In genomic region chr6:129238275-129239038, GRCm38 (mm10) we compare ENCODE assay signal across 9 mouse cellular contexts. TPM values are rescaled to one million over a fixed set of nuclear protein-coding genes. Genes with fewer than 3 reads are reported as not detected.
DNase-seq lines count a peak whose midpoint lies in the region; ATAC-seq and TF ChIP-seq lines count a peak whose summit lies in the region.
"Had no signal": no experiment of that assay in that cellular context is flagged by ENCODE, and none has a peak within 500 bp of the region (broad histone marks: within the 10 kb centered on the region; RNA-seq: fewer than 3 reads in every experiment).

No protein-coding gene starts in this region.

- no peaks in the 10 kb centered on the region for H3K4me1 ChIP-seq in cerebellum, adult 2 months (ENCODE audit: control insufficient read depth, insufficient read depth, low read length)
- 0 out of 2 replicates have a peak, but pooled peaks cover 3% of the 10 kb centered on the region for H3K4me1 ChIP-seq in forebrain, embryonic 13.5 days
- no peaks in the 10 kb centered on the region for H3K4me1 ChIP-seq in limb, embryonic 12.5 days (replicated peaks)
- peaks cover 6% of the 10 kb centered on the region for H3K4me1 ChIP-seq in midbrain, embryonic 10.5 days
- 0 out of 2 replicates have a peak, but pooled peaks cover 12% of the 10 kb centered on the region for H3K4me1 ChIP-seq in stomach, embryonic 15.5 days

- peak; percentile 33 for ATAC-seq in activated CD4-positive, CD25-positive, alpha-beta regulatory T cell, adult 4 months
- peak; percentile 80 for ATAC-seq in forebrain, embryonic 13.5 days
- peak; percentile 70; the same call in 1 of the 2 replicates for ATAC-seq in limb, embryonic 12.5 days (ENCODE audit: insufficient number of reproducible peaks, insufficient read depth, low FRiP score, low TSS enrichment, low read depth)
- peak; percentile 82 for ATAC-seq in stomach, embryonic 15.5 days (ENCODE audit: insufficient read depth, low FRiP score, low read depth)

- peak overlapping the region; percentile 43 for H3K9ac ChIP-seq in forebrain, embryonic 13.5 days
- H3K9ac ChIP-seq in limb, embryonic 12.5 days (replicated peaks): peak overlapping the region; percentile 38; the same call in 1 of the 2 replicates
- H3K9ac ChIP-seq in stomach, embryonic 15.5 days: no peak overlapping the region

- peak overlapping the region; percentile 67 for H3K4me2 ChIP-seq in forebrain, embryonic 13.5 days
- H3K4me2 ChIP-seq in limb, embryonic 12.5 days: peak overlapping the region; percentile 58
- peak overlapping the region; percentile 57 for H3K4me2 ChIP-seq in stomach, embryonic 15.5 days

- H3K9me3 ChIP-seq in forebrain, embryonic 13.5 days (replicated peaks): no peaks in the 10 kb centered on the region
- H3K9me3 ChIP-seq in limb, embryonic 12.5 days: no peaks in the 10 kb centered on the region
- H3K9me3 ChIP-seq in midbrain, embryonic 10.5 days (replicated peaks): no peaks in the 10 kb centered on the region
- H3K9me3 ChIP-seq in stomach, embryonic 15.5 days: no peaks in the 10 kb centered on the region

- peak; percentile 11 to 22 for DNase-seq in cerebellum, adult 2 months
- no peak for DNase-seq in cerebellum, adult 9-10 months
- DNase-seq in heart, postnatal 4 days: peak; percentile 54
- peak; percentile 33 for DNase-seq in midbrain, embryonic 10.5 days (ENCODE audit: low spot score)

- H3K27me3 ChIP-seq in cerebellum, adult 2 months (ENCODE audit: control insufficient read depth, insufficient read depth, low read length): no peaks in the 10 kb centered on the region
- no peaks in the 10 kb centered on the region for H3K27me3 ChIP-seq in forebrain, embryonic 13.5 days
- no peaks in the 10 kb centered on the region for H3K27me3 ChIP-seq in limb, embryonic 12.5 days
- H3K27me3 ChIP-seq in midbrain, embryonic 10.5 days (ENCODE audit: low read depth, poor library complexity, severe bottlenecking): no peaks in the 10 kb centered on the region
- H3K27me3 ChIP-seq in stomach, embryonic 15.5 days (replicated peaks): no peaks in the 10 kb centered on the region

- peak overlapping the region; percentile 71 for H3K4me3 ChIP-seq in cerebellum, adult 2 months (replicated peaks; ENCODE audit: insufficient read depth, low read depth, low read length)
- peak overlapping the region; percentile 50 for H3K4me3 ChIP-seq in forebrain, embryonic 13.5 days
- peak overlapping the region; percentile 44 for H3K4me3 ChIP-seq in limb, embryonic 12.5 days (replicated peaks)
- H3K4me3 ChIP-seq in midbrain, embryonic 10.5 days: peak overlapping the region; percentile 62
- H3K4me3 ChIP-seq in stomach, embryonic 15.5 days (replicated peaks): peak overlapping the region; percentile 57

- TF ChIP-seq CTCF in cerebellum, adult 2 months (IDR thresholded peaks at IDR 0.05; ENCODE audit: borderline replicate concordance, insufficient read depth, low read depth, low read length): no peak

- H3K36me3 ChIP-seq in forebrain, embryonic 13.5 days (ENCODE audit: poor library complexity, severe bottlenecking): no peaks in the 10 kb centered on the region
- H3K36me3 ChIP-seq in limb, embryonic 12.5 days: no peaks in the 10 kb centered on the region
- no peaks in the 10 kb centered on the region for H3K36me3 ChIP-seq in midbrain, embryonic 10.5 days
- H3K36me3 ChIP-seq in stomach, embryonic 15.5 days: no peaks in the 10 kb centered on the region
- H3K36me3 ChIP-seq: G1E had no signal

- H3K27ac ChIP-seq in cerebellum, adult 2 months (ENCODE audit: insufficient read depth, low read length): no peak overlapping the region
- no peak overlapping the region for H3K27ac ChIP-seq in forebrain, embryonic 13.5 days
- H3K27ac ChIP-seq in limb, embryonic 12.5 days: no peak overlapping the region
- H3K27ac ChIP-seq in midbrain, embryonic 10.5 days (replicated peaks): peak overlapping the region; percentile 57
- peak overlapping the region; percentile 83 for H3K27ac ChIP-seq in stomach, embryonic 15.5 days

- no peak for TF ChIP-seq POLR2A in cerebellum, adult 2 months (IDR thresholded peaks at IDR 0.05; ENCODE audit: borderline replicate concordance, insufficient read depth, low read length)

- WGBS in cerebellum, adult 2 months: 12% methylated on average over 14 of the region's 14 CpGs
- WGBS in forebrain, embryonic 13.5 days: 12% methylated on average over 14 of the region's 14 CpGs
- 12% methylated on average over 14 of the region's 14 CpGs for WGBS in limb, embryonic 12.5 days
- 12% methylated on average over 14 of the region's 14 CpGs for WGBS in midbrain, embryonic 10.5 days
- WGBS in stomach, embryonic 15.5 days: 10% methylated on average over 14 of the region's 14 CpGs

RNA-seq across cellular contexts. Expression of gene Cd69, which starts 36.8 kb away (rescaled TPM):
- 0.07 and 0.14 TPM in 2 replicates for polyA plus RNA-seq in cerebellum, adult 2 months (2012; rRNA removed)
- 100 to 1,000 TPM; 233 to 245 TPM for polyA plus RNA-seq in activated CD4-positive, CD25-positive, alpha-beta regulatory T cell, adult 4 months (2017; shearing (Covaris generic))
- not detected in 2 replicates for polyA plus RNA-seq in forebrain, embryonic 13.5 days (2015; fragmentation: Nextera tagmentation; extraction: Ambion mirVana)
- total RNA-seq in heart, postnatal 4 days (2021): not detected
- 0.10 TPM in 1 of 2 replicates, not detected in the other for polyA plus RNA-seq in limb, embryonic 12.5 days (2016; fragmentation: Nextera tagmentation; extraction: Ambion mirVana)
- 0.10 and 0.17 TPM in 2 replicates for polyA plus RNA-seq in midbrain, embryonic 10.5 days (2016; fragmentation: Nextera tagmentation; extraction: Ambion mirVana)
- 0.40 and 0.59 TPM in 2 replicates for polyA plus RNA-seq in stomach, embryonic 15.5 days (2015; fragmentation: Nextera tagmentation; extraction: Ambion mirVana)
- total RNA-seq: G1E had no signal
- polyA plus RNA-seq: G1E had no signal

RNA-seq across cellular contexts. Expression of gene Clec2d, which starts 58.0 kb away (rescaled TPM):
- 12.2 and 14.9 TPM in 2 replicates for polyA plus RNA-seq in cerebellum, adult 2 months (2012; rRNA removed)
- 10 to 100 TPM; 22.9 to 25.2 TPM for polyA plus RNA-seq in activated CD4-positive, CD25-positive, alpha-beta regulatory T cell, adult 4 months (2017; shearing (Covaris generic))
- not detected in 2 replicates for polyA plus RNA-seq in forebrain, embryonic 13.5 days (2015; fragmentation: Nextera tagmentation; extraction: Ambion mirVana)
- 10 to 100 TPM; 14.5 to 19.7 TPM for total RNA-seq in heart, postnatal 4 days (2021)
- 0.23 TPM in 1 of 2 replicates, not detected in the other for polyA plus RNA-seq in limb, embryonic 12.5 days (2016; fragmentation: Nextera tagmentation; extraction: Ambion mirVana)
- not detected in 2 replicates for polyA plus RNA-seq in midbrain, embryonic 10.5 days (2016; fragmentation: Nextera tagmentation; extraction: Ambion mirVana)
- 0.85 and 1.1 TPM in 2 replicates for polyA plus RNA-seq in stomach, embryonic 15.5 days (2015; fragmentation: Nextera tagmentation; extraction: Ambion mirVana)
- total RNA-seq: G1E had no signal
- polyA plus RNA-seq: G1E had no signal

Comparison
In these comparisons a context has a peak if more than half of its experiments do, and no peak if none do; other contexts are left out.
1. H3K27ac ChIP-seq: peak in midbrain, embryonic 10.5 days (single experiment) and stomach, embryonic 15.5 days (single experiment); none in cerebellum, adult 2 months (single experiment), forebrain, embryonic 13.5 days (single experiment) and limb, embryonic 12.5 days (single experiment).
2. RNA of gene Cd69, which starts 36.8 kb away (polyA plus RNA-seq): 233 to 245 TPM in activated CD4-positive, CD25-positive, alpha-beta regulatory T cell, adult 4 months; 0.40 to 0.59 TPM in stomach, embryonic 15.5 days, 0.10 to 0.17 TPM in midbrain, embryonic 10.5 days, 0.07 to 0.14 TPM in cerebellum, adult 2 months, not detected in forebrain, embryonic 13.5 days and 0.10 TPM in limb, embryonic 12.5 days; every median in the first group is over 100 times any median in the second.
3. Peak in every context shown above with its lines, with median percentiles within 50 percentile points of each other: H3K4me3 ChIP-seq, ATAC-seq and H3K4me2 ChIP-seq.